Mouse (Mus musculus) brown adipose tissue, adult 24 weeks (tissue): ENCODE data around the gene Ermp1. TPM values are rescaled to one million over a fixed set of nuclear protein-coding genes. Genes with fewer than 3 reads are reported as not detected.

Experiments used
- H3K27ac ChIP-seq: fragments of 200-500 bp; replicated peaks from 2 replicates; pipeline ENCODE4 v1.5.1; 2012; ENCODE audit warnings: low read depth, mild to moderate bottlenecking, low read length
- H3K4me1 ChIP-seq: fragments of 200-500 bp; 2 replicates; pipeline ENCODE4 v1.6.1; 2012; ENCODE audit warnings: low read length, mixed read lengths; ENCODE audit not compliant: control insufficient read depth, insufficient read depth, insufficient read length
- H3K4me3 ChIP-seq: fragments of 200-500 bp; 2 replicates; pipeline ENCODE4 v1.5.1; 2012; ENCODE audit warnings: low read depth, mild to moderate bottlenecking, low read length, moderate library complexity; ENCODE audit not compliant: insufficient read depth
- polyA plus RNA-seq: library from polyadenylated mRNA; stranded (reverse); fragments of >200 nt; gene quantifications from 2 replicates; pipeline ENCODE4 v1.2.4, GENCODE M21; 2012; ENCODE audit not compliant: missing spikeins, insufficient read depth, insufficient read length

The Ermp1 gene
- polyA plus RNA-seq: 38.6 and 40.5 TPM in 2 replicates

DNA sequence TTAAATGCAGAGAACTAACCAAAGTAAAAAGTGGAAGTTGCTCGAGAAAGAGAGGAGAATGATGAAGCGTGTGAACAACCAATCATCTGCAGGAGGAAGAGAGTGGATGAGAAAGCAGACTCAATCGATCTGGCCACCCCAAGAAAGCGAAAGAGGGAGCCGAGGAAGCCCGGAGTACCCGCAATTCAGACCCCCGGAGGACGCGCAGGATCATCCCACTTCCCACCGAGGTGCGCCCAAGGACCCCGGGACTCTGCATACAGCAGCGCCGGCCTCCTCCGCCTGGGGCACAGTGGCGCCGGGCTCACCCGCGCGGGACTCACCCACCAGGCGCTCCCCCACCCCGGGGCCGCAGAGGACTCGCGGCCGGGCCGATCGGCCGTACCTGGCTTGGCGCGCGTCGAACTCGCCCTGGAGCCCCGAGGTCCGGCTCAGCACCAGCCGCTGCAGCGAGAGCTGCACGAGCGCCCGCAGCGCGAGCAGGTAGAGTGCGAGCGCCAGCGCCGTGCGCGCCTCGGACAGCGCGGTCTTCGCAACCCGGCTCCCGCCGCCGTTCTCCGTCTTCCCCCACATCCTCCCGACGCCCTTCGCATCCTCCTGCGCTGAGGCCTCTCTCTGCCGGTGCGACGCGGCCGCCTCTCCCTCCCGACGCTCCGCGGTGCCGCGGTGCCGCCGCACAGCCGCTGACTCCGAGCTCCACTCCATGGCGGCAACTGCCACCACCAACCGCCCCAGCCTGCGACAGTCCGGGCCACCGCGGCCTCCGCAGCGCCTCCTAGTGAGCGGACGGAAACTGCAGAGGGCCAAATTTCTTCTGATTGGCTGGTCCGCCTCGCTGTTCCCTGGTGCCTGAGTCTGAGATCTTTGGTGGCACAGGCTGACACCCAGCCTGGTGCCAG, at the start of gene Ermp1:
Ermp1 (minus strand) TSS at position 765 of the 899 bp plus-strand sequence.
- H3K27ac ChIP-seq: peak within 1 kb of the TSS; percentile 79
- H3K4me1 ChIP-seq: no peaks in the 10 kb centered on the region
- peak within 1 kb of the TSS; percentile 97 for H3K4me3 ChIP-seq

DNA sequence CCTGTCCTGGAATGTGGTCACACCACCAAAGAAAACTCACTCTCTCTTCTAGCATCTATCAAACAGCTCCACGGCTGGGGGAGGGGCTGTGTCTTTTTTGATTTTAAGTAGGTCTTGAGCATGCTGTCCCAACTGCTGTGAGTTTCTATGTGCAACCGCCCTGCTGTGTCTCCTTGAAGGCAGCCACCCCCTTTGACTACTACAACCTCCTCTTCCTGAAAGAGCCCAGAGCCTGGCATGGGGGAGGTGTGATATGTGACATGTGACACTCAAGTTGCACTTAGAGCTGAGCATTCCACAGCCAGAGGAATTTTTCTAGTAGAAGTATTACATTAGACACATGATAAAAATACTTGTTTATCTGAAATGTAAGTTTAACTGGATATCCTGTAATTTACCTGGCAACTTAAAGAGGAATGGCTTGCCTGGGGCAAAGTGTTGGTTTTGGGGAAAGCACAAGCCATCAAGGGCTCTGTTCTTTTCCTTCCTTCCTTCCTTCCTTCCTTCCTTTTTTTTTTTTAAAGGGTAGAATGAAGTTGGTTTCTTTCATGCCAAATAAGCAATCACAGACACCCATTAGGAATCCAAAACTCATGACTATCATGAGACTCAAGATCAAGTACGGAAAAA, 49.1 kb upstream of the Ermp1 start, which contains the start of gene Mlana:
Mlana (plus strand) TSS at position 580 of the 630 bp plus-strand sequence.
- H3K4me1 ChIP-seq: no peaks in the 10 kb centered on the region
- no peak within 1 kb of the TSS for H3K27ac ChIP-seq
- H3K4me3 ChIP-seq: no peak within 1 kb of the TSS

DNA sequence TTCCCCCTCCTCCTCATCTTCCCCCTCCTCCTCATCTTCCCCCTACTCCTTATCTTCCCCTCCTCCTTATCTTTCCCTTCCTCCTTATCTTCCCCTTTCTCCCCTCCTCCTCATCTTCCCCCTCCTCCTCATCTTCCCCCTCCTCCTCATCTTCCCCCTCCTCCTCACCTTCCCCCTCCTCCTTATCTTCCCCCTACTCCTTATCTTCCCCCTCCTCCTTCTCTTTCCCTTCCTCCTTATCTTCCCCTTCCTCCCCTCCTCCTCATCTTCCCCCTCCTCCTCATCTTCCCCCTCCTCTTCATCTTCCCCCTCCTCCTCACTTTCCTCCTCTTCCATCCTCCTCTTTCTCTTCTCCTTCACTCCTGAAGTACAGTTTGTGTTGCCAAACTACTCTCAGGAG, 48.6 kb upstream of the Ermp1 start:
- Histone ChIP-seq H3K27ac (no peak overlapping the region), H3K4me1 (no peaks in the 10 kb centered on the region), H3K4me3 (no peak overlapping the region)

DNA sequence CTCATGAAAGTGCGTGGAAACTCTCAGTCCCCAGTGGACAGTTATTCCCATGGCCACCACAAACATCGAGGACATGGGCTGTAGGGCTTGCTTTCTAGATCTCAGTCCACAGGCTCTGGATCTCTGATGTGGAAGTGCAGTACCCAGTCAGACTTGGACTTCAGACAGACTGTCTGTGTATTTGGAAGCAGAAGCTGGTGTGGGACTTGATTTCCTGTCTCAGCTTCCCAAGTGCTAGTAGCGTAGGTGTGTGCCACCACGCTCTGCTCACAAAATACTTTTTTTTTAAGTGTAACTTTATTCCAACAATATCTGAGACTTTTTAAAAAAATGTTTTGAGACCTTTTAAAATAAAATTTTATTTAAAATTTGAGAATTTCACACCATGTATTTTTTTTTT, 48.1 kb upstream of the Ermp1 start:
- Histone ChIP-seq H3K4me1 (no peaks in the 10 kb centered on the region), H3K4me3 (no peak overlapping the region), H3K27ac (no peak overlapping the region)

DNA sequence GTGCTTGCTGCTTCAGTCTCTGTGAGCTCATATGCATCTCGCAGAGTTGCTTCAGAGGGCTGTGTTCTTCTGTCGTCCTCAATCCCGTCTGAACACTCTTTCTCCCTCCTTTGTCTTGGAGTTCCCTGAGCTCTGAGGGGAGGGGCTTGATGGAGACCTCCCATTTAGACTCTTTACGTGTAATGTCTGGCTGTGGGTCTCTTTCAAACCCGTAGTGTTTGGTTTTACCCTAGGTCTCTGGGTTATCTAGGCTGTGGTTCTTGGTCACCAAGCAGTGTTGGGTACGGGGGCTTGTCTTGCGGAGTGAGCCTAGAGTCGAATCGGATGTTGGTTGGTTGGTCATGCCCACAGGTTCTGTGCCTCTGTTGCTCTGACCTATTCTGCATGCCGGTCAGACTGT, 46.9 kb upstream of the Ermp1 start:
- no peak overlapping the region for H3K4me3 ChIP-seq
- no peaks in the 10 kb centered on the region for H3K4me1 ChIP-seq
- no peak overlapping the region for H3K27ac ChIP-seq

GRCm38 (mm10) chr19:29683844-29684540, 35.8 kb upstream of the Ermp1 start:
- Histone ChIP-seq H3K4me3 (peak overlapping the region; percentile 49; the same call in 1 of the 2 replicates), H3K27ac (no peak overlapping the region), H3K4me1 (no peaks in the 10 kb centered on the region)

DNA sequence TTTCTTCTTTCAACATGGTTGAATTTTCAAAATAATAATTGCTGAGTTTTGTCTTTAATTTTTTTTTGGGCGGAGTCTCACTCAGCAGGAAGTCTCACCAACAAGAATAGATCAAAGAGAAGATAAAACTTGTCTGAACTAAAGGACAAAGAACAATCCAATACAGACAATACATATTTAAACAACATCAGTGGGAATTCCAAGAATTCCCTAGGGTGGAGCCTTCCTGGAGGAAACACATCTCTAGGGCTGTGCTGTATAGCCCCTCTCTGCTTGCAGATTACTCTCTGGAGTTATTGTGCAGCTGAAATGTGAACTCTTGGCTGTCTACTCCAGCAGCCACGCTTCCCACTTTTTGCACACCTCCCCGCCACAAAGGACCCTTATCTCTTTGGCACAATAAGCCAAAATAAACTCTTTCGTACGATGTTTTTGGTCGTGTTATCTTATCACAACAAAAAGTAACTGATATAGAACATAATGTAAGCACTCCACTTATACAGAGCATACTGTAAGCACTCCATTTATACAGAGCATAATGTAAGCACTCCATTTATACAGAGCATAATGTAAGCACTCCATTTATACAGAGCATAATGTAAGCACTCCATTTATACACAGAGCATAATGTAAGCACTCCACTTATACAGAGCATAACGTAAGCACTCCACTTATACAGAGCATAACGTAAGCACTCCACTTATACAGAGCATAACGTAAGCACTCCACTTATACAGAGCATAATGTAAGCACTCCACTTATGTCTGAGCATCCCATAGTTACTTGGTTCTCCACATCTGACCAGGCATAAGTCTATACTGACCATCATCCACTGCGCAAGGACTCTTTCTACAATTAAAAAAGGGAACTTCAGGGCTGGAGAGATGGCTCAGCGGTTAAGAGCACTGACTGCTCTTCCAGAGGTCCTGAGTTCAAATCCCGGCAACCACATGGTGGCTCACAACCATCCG, 32.3 kb upstream of the Ermp1 start:
- H3K4me3 ChIP-seq: no peak overlapping the region
- H3K4me1 ChIP-seq: peaks cover 2% of the 10 kb centered on the region; the same call in 1 of the 2 replicates
- H3K27ac ChIP-seq: no peak overlapping the region

GRCm38 (mm10) chr19:29678181-29678778, 30.1 kb upstream of the Ermp1 start:
- Histone ChIP-seq H3K4me1 (peaks cover 6% of the 10 kb centered on the region; the same call in 1 of the 2 replicates), H3K4me3 (no peak overlapping the region), H3K27ac (no peak overlapping the region)

- Histone ChIP-seq H3K4me3 (no peak overlapping the region), H3K4me1 (peaks cover 6% of the 10 kb centered on the region; the same call in 1 of the 2 replicates), H3K27ac (peak overlapping the region; percentile 97)
These were observed 28.4 kb upstream of the Ermp1 start for GRCm38 (mm10) chr19:29676479-29677193.

- H3K4me1 ChIP-seq: peaks cover 6% of the 10 kb centered on the region; the same call in 1 of the 2 replicates
- H3K27ac ChIP-seq: peak overlapping the region; percentile 97
- no peak overlapping the region for H3K4me3 ChIP-seq
These were observed 27.4 kb upstream of the Ermp1 start for GRCm38 (mm10) chr19:29675562-29676078.

DNA sequence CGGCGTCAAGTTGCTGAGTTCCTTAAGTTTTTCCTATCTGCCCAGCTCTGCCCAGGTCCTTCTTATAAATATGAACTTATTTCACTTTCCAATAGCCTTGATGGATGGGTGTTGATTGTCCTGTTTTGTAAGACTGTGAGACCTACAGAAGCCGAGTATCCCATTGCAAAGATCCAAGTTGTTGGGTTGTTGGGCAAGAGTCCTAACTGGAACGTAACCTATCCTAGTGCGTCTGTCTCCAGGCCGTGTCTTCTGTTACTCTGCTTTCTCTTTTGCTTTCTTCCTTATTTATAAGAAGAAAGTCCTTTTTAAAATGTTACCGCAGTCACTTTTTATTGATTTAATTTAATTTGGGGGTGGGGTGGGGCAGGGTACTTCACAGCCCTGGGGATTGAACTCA, 26.7 kb upstream of the Ermp1 start:
- Histone ChIP-seq H3K27ac (peak overlapping the region; percentile 97), H3K4me1 (peaks cover 6% of the 10 kb centered on the region; the same call in 1 of the 2 replicates), H3K4me3 (no peak overlapping the region)

DNA sequence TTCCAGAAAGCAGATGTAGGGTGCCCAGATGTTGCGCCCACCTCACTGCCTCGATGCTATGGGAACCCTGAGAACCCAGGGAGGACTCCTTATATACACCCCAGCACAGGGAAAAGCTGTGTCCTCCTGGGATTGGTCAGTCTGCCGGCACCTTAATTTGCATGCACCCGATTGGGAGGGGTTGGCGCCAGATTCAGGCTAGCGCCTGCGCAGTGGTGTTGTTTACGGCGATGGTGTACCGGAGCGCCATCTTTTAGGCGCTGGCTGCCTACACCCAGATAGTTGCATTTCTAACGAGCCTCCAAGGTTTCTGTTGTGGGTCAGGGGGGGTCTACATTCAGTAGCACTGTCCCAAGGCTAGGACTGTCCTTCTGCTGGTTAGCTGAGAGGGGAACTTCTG, 24.4 kb upstream of the Ermp1 start:
- H3K4me3 ChIP-seq: no peak overlapping the region

GRCm38 (mm10) chr19:29671160-29671559, 22.9 kb upstream of the Ermp1 start:
- Histone ChIP-seq H3K4me1 (peaks cover 10% of the 10 kb centered on the region; the same call in 1 of the 2 replicates), H3K27ac (no peak overlapping the region), H3K4me3 (no peak overlapping the region)

More for the DNA sequence above, 24.4 kb upstream of the Ermp1 start:
- Histone ChIP-seq H3K4me1 (peaks cover 6% of the 10 kb centered on the region; the same call in 1 of the 2 replicates), H3K27ac (no peak overlapping the region)
